Mouse (Mus musculus) mature B cell (primary cell): Measurements from ENCODE around the gene Elk4.

Source experiments
- in situ Hi-C: fragments of 300-500 bp; cut with MboI; formaldehyde crosslinking; loops from 2 replicates; pipeline ENCODE4 v1.14.3; 2019

The Elk4 gene

DNA sequence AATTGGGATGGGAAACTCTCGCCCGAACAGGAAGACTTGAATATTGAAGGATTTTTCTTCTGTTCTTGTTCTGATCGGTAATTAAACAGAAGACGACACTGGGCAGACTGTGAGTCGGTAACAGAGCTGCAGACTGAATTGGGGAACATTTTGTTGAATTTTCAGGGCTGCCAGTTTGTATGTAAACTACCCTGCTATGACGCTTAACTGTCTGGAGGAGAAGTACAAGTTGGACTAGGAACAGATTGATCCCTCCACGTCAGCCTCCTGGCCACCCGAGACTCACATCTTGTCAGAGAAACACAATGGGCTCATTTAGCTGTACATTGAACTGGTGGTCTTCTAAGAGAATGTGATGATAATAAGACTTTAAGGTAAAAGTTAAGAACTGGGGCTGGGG is 5.5 kb downstream of the Elk4 start:
- in situ Hi-C loops = no loop called here

DNA sequence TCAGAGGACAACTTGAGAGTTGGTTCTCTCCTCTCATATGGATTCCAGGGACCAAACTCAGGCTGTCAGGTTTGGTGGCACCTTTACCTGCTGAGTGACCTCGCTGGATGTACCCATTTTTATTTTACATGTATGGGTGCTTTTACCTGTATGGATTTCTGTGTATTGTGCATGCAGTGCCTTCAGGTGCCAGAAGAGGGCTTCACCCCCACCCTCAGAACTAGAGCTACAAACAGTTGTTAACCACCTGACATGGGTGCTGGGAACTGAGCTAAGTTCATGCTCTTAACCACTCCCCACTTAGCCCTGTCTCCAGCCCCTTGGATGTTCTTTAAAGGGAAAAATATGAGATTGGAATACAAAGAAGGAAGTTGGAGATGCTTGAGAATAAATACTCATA is 7.4 kb downstream of the Elk4 start:
- in situ Hi-C loops = no loop called here

DNA sequence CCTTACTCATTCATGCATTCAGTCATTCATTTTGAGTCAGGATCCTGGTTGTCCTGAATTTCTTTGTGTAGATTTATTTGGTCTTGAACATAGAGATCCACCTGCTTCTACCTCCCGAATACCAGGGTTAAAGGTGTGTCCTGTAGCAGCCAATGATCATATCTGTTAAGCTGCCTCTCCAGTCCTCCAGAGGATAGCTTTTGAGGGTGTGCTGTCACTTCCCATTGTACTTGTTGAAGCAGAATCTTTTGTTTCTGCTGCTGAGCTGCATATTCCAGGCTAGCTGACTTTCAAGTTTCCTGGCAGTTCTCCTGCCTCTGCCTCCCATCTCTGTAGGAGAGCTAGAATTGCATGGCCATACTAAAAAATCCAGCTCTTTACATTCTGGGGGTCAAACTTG is 9.3 kb downstream of the Elk4 start:
- in situ Hi-C loops = no loop called here

DNA sequence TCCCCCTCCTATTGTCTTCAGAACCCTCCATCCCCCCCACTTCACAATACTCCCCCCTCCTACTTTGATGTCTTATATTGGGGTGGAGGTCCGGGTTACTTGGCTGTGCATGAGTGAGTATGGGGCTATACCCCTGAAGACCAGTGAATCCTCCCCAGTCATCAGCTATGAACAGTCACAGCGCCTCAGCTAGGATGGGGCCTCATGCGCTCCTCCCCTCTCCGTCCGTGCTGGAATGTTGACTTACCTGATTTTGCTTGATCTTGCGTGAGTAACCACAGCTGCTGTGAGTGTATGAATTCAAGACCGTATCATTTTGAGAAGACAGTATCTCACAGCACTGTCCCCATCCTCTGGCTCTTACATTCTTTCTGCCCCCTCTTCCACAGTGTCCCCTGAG is 12.5 kb downstream of the Elk4 start:
- in situ Hi-C loops = no loop called here

DNA sequence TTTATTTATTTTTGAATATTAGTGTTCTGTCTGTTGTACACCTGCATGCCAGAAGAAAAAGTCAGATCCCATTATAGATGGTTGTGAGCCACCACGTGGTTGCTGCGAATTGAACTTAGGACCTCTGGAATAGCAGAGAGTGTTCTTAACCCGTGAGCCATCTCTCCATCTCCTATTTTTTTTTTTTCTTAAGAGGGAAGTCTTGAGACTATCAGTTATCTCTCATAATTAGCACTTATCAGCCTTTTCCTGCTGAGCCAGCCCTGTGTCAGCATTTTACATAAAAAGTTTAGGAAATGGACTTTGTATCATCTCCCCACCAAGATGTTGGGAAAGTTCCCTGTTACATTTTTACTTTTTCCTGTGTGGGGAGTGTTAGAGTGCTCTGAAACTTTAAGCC is 14.7 kb downstream of the Elk4 start:
- in situ Hi-C loops = no loop called here

DNA sequence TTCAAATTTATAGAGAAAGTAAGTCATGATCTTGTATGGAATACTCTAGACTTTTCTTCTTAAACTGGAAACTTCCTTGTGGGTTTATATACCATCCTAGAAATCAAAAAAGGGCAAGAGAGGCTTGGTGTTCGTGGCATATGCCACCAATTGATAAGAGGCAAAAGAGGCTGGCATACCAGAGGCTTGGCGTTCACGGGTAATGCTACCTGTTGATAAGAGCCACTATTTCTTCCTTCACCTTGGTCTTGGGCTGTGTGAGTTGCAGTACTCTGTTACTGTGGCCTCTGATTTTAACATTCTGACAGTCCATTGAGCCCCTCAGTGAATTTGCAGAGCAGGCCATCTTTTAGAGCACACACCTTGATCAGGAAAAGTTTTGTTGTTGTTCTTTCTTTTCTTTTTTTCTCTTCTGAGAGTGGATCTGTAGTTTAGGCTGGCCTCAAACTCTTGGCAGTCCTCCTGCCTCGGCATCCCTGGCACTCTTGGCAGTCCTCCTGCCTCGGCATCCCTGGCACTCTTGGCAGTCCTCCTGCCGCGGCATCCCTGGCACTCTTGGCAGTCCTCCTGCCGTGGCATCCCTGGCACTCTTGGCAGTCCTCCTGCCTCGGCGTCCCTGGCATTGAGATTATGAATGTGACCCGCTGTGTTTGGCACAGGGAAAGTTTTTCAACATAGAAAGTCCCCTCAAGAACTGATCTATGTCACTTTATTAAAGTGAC is 19.7 kb downstream of the Elk4 start:
- in situ Hi-C loops = no loop called here

DNA sequence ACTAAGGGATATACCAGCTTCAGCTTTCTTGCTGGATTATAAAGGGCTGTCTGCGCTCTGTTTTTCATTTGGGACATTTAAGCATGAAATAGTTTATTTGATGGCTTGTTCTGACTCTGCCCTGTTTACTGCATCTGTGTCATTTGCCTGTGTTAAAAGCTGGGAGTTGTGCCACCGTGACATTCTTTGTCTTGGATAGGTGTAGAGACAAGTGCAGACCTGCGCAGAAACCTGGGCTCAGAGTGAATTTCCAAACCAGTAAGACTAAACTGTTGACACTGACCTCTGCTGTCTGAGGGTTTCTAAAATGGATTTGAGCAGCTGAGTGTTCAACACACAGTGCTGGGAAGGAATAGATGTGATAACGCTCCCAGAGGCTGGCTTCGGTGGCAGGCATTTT is 20.6 kb downstream of the Elk4 start:
- in situ Hi-C loops = no loop called here

DNA sequence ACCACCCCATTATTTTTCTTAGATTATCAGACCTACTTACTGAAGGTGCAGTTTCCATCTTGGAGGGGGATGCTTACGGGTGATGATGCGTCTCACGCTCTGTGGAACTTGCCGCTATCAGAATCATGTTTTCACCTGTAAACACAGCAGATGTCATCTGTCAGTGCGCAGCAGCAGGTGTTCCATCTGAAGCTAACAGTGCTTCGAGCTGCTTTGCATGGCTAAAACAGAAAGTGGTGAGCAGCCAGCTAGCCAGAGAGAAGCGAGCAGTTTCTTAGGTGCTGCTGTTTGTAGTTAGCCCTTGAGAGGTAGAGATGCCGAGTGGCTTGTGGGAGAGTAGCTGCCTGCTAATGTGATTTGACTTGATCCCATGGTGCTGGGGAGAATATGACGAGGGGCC is 21.0 kb downstream of the Elk4 start:
- in situ Hi-C loops = no loop called here

DNA sequence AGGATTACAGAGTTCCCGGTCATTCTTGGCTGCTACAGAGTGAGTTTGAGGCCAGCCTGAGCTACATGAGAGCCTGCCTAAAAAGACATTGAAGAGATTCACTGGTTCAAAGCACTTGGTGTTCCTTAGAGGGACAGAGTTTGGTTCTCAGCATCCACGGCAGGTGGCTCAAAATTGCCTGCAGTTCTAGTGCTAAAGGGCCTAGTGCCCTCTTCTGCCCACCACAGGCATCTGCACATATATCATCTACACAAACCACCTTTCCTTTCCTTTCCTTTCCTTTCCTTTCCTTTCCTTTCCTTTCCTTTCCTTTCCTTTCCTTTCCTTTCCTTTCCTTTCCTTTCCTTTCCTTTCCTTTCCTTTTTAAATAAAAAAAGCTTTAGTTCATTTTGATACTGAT is 23.2 kb downstream of the Elk4 start:
- in situ Hi-C loops = loop anchor here (5.0 kb wide), 1 partner anchor 33 kb away; no protein-coding TSS in a partner anchor

DNA sequence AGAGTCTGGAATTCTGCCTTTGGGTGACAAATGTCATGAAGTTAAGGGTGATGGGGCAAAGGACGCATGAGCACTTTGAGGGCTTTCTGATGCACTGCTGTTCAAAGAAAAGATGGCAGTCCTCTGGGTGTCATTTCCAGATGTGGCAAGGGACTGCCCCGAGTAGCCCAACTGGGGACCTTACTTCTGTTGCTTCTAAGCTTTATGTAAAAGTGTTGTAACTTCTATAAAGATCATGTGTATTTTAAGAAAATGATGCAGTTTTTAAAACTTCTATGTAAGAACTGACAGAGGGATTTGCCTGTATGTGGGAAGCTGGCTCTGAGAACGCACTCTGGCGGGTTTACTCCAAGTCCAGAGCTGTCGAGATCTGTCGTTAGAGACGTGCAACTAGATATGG is 24.8 kb downstream of the Elk4 start:
- in situ Hi-C loops = loop anchor here (5.0 kb wide), 1 partner anchor 35 kb away; no protein-coding TSS in a partner anchor

DNA sequence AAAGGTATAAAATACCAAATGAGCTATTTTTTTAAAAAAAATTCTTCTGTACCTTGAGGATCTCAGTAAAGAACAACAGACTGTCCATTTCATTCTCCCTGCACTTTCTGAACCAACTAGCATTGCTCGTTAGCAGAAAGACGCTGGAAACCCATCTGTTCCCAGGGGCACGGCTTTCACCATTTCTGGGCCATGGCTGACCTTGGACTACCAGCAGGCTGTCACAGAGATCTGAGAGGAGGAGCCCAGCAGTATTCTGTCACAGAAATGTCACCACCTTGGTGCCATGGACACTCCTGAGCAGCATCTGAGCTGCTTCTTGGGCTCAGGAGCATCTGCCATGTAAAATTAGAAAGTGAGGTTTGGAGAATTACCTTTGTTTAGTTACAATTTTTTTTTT is 30.3 kb downstream of the Elk4 start:
- in situ Hi-C loops = no loop called here

DNA sequence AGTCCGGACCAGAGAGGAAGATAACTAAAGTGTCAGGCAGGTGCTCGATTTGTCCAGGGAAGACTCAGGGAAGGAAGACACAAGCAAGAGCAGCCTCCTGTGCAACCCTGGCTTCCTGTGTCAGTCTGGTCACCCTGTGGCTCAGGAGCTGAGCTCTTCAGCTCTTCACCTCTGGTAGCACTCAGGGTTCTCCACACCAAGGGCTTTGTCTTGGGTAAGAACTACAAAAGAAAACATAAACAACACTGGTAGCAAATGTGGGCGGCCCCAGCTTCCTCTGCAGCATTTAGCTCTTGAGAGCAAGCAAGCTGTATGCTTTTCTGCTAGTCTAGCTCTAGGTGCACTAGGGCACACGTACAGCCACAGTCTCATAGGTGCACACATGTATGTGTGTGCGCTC is 31.3 kb downstream of the Elk4 start:
- in situ Hi-C loops = no loop called here

DNA sequence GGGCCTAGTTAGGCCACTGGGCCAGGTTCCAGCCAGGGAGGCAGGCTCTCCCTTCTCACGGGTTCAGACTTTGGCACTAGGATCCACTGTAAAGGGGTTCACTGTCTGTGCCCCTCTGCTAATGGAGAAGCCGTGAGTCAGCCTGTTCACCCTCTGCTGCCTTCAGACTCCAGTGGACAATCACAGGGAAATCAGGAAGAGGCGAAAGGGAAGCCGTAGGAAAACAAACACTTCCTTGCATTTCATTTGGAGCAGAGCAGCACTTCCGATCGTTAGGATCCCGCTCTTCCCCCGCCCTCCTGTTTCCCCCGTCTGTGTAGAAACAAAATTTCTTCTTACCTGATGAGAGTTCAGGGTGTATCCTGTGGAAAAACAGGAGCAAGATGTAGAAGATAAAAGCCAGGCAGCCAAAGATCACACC is 32.8 kb downstream of the Elk4 start:
- in situ Hi-C loops = no loop called here

DNA sequence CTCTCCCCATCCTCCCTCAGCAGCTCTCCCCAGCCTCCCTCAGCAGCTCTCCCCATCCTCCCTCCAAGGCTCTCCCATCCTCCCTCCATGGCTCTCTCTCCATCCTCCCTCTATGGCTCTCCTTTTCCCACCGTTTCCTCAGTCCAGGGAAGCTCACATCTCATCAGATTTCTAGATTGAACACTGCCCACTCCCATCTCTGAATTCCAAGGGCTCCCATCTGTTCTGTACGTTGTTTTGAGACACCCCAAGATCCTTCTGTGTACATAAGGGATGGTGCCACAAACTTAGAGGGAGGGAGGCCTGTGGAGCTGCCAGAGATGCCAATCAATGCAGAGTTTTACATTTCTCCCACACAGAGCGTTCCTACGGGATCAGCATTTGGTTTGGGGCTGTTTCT is 36.4 kb downstream of the Elk4 start:
- in situ Hi-C loops = no loop called here

DNA sequence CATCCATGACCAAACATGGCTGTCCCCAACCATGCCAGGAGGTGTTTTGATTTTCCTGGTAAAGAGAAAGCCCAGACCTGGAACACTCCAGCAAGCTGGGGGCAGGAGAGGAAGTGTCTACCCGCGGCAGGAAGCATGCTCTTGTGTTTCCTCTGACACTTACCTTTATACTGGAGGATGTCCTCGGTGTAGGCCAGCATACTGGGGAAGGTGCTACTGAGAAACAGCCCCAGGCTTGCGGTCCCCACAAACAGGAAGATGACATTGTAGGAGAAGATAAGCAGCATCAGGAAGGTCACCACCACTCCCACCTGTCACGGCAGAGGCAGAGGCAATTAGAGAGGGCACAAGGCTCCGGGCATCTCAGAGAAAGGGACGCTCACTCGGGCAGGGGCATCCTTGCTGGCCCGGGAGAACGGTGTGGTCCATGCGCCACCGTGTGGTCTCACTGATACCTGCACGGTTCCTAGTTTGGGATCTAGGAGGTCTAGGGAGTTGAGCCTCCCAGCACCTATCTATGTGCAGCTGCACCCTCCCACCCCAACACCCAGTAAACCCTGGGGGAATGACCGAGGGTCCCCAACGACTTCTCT is 38.8 kb downstream of the Elk4 start:
- in situ Hi-C loops = no loop called here

DNA sequence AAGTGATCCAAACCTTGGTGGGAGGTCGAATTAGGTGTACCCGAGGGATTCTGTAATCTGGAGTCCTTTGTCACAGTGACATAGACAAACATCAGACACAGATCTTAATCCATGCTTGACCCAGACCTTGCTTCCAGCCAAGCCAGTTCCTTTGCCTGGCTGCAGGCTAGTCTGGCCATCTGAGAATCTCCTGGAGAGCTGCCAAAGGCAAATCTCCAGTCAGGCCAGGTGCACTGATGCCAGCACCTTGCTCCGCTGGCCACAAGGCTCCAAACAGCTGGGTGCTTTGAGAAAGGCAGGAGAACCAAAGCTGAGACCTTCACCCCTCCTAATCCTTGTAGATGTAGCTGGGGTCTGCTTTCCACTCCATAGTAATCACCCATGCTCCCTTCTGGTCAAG is 44.3 kb downstream of the Elk4 start:
- in situ Hi-C loops = no loop called here

DNA sequence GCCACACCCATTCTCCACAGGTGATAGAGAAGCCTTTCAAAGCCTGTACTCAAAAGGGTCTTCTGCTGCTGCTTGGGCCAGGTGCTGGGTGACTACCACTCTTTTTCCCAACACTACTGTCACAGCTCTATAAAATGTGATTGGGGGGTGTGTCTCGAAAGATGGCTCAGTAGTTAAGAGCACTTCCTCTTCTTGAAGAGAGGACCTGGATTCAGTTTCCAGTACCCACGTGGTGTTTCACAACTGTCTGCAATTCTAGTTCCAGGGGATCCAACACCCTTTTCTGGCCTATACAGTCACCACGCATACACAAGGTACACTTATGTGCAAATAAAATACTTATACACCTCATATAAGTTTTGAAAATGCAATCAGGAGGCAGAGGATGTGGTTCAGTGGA is 47.0 kb downstream of the Elk4 start:
- in situ Hi-C loops = no loop called here

DNA sequence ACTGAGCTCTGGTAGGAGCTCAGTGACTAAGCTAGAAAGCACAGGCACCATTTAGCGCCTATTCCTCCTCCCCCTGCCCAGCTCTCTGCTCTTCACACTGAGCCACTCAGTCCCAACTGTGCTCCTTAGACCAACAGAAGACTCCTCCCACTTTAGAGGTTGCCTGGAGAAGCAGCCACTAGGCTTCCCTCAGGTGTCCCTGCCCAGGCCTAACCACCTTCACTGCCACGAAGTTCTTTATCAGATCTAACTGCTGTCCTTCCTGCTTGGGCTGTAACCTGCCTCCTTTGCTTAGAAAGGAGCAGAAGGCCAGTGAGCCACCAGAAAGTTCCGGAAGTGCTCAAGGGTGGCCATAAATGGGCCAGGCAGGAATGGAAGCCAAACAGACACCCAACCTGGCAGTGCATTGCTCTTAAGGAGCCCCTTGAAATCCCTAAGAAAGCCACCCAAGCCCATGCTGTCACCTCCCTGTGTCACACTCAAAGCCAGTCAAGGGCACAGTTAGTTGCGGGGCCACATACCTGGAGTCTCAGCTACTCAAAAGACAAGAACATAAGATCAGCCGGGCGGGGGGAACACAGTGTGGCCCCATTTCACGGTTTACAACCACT is 47.8 kb downstream of the Elk4 start:
- in situ Hi-C loops = no loop called here

DNA sequence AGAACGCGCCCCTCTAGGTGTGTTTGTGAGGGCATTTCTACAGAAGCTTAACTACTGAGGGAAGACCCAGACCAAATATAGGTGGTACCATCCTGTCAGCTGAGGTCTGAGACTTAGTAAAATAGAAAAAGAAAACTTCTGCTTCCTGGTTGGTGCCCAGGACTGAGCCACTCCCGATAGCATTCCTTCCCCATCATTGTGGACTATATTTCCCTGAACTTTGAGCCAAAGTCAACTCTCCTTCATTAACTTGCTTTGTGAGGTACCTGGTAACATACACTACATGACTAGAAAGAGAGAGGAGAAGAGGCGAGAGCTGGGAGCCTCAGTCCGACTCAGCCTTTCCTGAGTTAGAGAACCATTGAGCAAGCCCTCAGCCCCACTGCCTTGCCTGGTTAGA is 51.2 kb downstream of the Elk4 start:
- in situ Hi-C loops = no loop called here

DNA sequence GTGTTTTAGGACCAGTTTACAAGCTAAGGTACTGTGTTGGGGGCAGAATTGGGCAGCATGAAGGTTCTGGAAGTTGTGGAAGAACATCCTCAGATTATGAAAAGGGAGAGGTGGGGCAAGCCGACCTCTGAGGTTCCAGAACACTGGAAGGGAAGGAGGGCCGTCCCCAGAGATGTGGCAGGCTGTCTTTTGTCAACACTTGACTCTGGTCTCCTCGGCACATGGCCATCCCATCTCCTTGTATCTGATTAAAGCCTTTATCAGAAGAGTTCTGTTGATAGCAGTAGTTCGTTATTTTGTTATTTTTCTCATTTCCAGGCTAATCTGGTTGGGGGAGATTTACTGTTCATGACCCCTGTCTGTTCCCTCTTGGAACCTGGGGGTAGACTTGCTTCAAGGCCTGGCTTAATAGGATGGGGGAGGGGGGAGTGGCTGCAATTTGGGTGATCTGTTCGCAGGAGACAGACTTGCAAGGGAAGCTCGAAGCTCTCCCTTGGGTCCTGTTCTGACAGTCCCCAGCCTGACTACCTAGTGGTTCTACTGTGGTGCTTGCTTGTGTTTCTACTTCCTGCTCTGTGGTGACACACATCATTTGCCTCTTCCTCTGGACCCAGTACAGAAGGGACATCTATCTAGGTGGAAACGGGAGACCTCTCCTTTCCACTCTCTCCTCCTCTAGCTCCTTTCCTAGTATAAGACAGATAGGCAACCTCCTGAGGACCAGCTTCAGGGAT is 52.8 kb downstream of the Elk4 start:
- in situ Hi-C loops = no loop called here

DNA sequence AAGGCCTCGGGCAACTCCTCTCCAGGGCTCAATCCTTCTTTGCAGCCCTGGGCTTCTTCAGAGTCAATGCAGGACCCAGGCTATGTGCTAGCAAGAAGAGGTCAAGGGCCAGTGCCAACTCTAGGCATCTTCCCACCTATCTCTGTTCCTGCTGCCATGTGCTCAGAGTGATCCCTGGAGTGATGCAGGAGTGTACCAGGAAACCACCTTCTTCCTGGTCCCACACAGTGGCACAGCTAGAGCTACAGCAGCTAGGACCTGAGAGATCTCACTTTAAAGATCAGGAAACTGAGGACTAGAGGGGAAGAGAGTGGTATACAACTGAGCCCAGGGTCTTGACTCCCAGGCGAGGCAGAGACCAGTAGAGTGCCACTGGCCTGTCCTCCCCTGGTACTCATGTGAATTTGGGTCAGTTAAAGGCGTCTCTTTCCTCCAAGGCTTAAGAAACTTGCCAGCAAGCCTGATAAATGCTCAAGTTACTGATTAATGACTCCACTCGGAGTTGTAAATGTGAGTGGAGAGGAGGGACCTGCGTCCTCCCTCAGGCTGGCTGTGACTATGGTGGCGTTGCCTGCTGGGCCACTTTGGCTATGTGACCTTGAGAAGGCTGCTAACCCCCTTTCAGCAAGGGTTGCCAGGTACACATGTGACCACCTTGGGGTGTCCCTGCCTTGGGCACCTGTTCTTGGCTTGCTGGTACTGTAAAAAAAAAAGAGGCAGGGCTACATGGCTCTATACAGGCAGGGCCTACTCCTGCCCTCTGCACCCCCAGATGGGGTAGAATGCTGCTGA is 54.5 kb downstream of the Elk4 start:
- in situ Hi-C loops = no loop called here

DNA sequence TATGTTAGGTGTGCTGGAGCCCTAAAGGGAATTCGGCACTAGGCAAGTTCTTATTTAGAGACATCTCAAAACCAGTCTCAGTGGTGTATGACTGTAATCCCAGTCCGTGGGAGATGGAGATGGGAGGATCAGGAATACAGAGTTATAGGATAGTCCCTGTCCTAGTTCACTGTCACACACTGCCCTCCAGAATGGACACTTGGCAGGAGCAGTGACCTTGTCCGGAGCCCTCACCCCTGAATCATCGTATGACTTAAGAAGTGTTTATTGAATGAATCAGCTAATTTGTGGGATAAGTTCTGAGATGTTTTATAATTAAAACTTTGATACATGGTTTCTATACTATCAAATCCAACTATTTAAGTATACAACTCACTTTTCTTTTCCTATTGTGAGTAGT is 55.7 kb downstream of the Elk4 start:
- in situ Hi-C loops = no loop called here
